Mouse (Mus musculus): ENCODE measurements around the gene Cdca5. TPM values are rescaled to one million over a fixed set of nuclear protein-coding genes. Genes with fewer than 3 reads are reported as not detected.

Cdca5 gene
- polyA plus RNA-seq, 1 experiment from 2014 or later: 29.9 TPM

DNA sequence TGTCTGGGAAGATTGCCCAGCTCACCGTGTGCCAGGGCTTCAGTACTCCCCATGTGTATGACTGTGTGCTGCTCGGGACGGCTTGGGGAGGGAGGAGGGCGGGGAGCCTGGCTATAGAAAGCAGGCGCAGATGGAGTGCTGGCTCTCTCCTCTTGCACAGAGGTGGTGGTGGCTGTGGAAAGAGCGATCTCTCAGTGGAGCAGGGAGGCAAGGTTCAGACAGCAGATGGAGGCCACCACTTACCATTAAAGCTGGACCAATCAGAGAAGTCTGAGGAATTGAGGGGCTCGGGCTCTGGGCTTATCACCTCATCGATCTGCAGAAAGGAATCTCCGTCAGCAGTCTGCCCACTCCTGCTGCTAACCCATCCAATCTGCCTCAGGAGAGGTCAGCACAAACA lies 2.6 kb upstream of the Cdca5 start, which contains the start of gene Gm28374:
Gm28374 (minus strand) TSS at position 101 of the 400 bp plus-strand sequence.
- H3K27me3 ChIP-seq (replicated peaks): no peaks in the 10 kb centered on the region
- H3K9ac ChIP-seq: no peak within 1 kb of the TSS
- no peak within 1 kb of the TSS for H3K4me3 ChIP-seq (replicated peaks)
- H3K4me1 ChIP-seq: peaks cover 16% of the 10 kb centered on the region
- no peak within 1 kb of the TSS for H3K27ac ChIP-seq
- WGBS: 86% methylated on average over 9 of the region's 9 CpGs
- H3K4me2 ChIP-seq: no peak within 1 kb of the TSS
- no peak for ATAC-seq (ENCODE audit: insufficient read depth, low FRiP score, low read depth)
- H3K9me3 ChIP-seq: no peaks in the 10 kb centered on the region
- H3K36me3 ChIP-seq: peaks cover 17% of the 10 kb centered on the region

DNA sequence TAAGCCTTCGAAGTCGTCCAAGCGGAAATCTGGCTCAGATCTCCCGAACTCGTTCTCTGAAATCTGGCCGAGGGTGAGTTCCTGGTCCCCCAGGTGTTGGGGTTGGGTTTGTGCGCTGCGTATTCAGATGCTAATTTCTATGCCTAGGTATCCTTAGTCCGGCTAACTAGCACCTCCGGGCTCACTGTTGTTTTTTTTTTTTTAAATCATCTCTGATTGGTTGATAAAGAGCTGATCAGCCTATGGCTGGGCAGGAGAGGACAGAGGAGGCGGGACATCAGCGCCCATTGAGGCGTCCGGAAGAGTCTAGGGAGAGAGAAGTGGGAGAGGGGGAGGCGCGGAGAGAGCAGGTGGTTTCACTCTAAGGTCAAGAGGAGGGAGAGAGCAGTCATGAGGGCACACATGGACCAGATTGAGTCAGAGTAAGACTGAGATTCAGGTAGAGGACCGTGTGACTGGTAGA lies 665 bp downstream of the Cdca5 start:
- Histone ChIP-seq H3K4me3 (replicated peaks) (peak overlapping the region; percentile 72), H3K4me1 (peaks cover 16% of the 10 kb centered on the region), H3K9me3 (no peaks in the 10 kb centered on the region), H3K36me3 (peaks cover 17% of the 10 kb centered on the region), H3K27me3 (replicated peaks) (no peaks in the 10 kb centered on the region), H3K9ac (peak overlapping the region; percentile 40; the same call in 1 of the 2 replicates), H3K27ac (peak overlapping the region; percentile 77), H3K4me2 (peak overlapping the region; percentile 78)
- ATAC-seq (ENCODE audit: insufficient read depth, low FRiP score, low read depth): peak; percentile 69
- 0% methylated on average over 17 of the region's 17 CpGs for WGBS

DNA sequence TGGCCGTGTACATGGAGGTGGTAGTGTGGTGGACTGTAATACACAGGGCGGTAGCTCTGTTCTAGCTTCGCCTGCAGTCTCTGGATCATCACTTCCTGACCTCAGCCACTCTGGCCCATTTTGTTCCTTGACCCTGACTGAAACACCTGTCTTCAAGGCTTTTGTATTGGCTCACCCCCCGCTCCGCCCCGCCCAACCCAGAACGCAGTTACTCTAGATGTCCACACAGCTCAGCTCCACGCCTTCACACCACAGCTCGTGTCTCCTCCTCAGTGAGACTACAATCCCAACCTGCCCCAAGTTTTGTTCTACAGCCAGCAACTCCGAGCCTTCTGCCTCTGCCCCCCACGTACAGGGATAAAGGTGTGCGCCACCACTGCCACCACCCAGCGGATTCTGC lies 4.1 kb downstream of the Cdca5 start:
- H3K9ac ChIP-seq: no peak overlapping the region
- H3K27me3 ChIP-seq (replicated peaks): no peaks in the 10 kb centered on the region
- H3K27ac ChIP-seq: no peak overlapping the region
- 91% methylated on average over 13 of the region's 13 CpGs for WGBS
- peaks cover 17% of the 10 kb centered on the region; the same call in 1 of the 2 replicates for H3K36me3 ChIP-seq
- no peak overlapping the region for H3K4me2 ChIP-seq
- H3K4me1 ChIP-seq: peaks cover 10% of the 10 kb centered on the region
- H3K4me3 ChIP-seq (replicated peaks): no peak overlapping the region
- ATAC-seq (ENCODE audit: insufficient read depth, low FRiP score, low read depth): no peak
- no peaks in the 10 kb centered on the region for H3K9me3 ChIP-seq

DNA sequence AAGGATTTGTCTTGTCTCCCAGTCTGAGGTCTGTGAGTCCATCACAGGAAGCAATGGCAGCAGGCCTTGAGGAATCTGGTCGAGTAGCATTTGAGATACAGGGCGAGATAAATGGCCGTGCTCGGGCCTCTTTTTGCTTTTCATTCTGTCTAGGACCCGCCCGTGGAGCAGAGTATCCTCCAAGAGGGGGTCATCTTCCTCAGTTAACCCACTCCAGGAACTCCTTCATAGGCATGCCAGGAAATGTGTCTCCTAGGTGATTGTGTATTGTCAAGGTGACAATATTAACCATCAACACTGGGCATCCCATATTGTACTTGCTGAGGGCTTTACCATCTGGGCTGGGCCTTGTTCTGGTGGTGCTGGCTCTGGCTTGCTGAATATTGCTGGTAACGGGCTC lies 9.3 kb downstream of the Cdca5 start, which contains the start of gene AC131692.1:
AC131692.1 (plus strand) TSS at position 301 of the 400 bp plus-strand sequence.
- no peak within 1 kb of the TSS for H3K27ac ChIP-seq
- no peak for ATAC-seq (ENCODE audit: insufficient read depth, low FRiP score, low read depth)
- H3K27me3 ChIP-seq (replicated peaks): no peaks in the 10 kb centered on the region
- no peak within 1 kb of the TSS for H3K4me2 ChIP-seq
- no peak within 1 kb of the TSS for H3K9ac ChIP-seq
- peaks cover 25% of the 10 kb centered on the region; the same call in 1 of the 2 replicates for H3K36me3 ChIP-seq
- no peaks in the 10 kb centered on the region for H3K4me1 ChIP-seq
- 87% methylated on average over 7 of the region's 7 CpGs for WGBS
- H3K4me3 ChIP-seq (replicated peaks): no peak within 1 kb of the TSS
- H3K9me3 ChIP-seq: no peaks in the 10 kb centered on the region

DNA sequence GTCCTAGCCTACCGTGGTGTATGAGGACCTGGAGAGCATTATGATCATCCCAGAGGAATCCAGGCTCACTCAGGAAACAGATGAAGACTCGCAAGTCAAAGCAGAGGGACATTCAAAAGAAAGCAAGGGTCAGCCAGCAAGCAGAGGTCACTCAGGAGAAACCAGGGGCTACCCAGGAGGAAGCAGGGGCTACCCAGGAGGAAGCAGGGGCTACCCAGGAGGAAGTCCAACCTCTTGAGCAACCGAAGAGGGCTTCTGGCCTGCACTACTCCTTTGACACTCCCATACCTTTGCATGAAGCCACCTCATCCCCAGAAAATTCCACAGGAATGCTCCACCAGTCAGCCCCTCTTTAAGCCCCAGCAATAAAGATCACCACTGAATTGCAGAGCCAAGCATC lies 13.1 kb downstream of the Cdca5 start:
- no peaks in the 10 kb centered on the region for H3K4me1 ChIP-seq
- no peak for ATAC-seq (ENCODE audit: insufficient read depth, low FRiP score, low read depth)
- H3K9ac ChIP-seq: no peak overlapping the region
- no peak overlapping the region for H3K27ac ChIP-seq
- WGBS: 88% methylated on average over 3 of the region's 3 CpGs
- no peak overlapping the region for H3K4me2 ChIP-seq
- H3K4me3 ChIP-seq (replicated peaks): no peak overlapping the region
- H3K27me3 ChIP-seq (replicated peaks): no peaks in the 10 kb centered on the region
- no peaks in the 10 kb centered on the region for H3K9me3 ChIP-seq
- H3K36me3 ChIP-seq: 0 out of 2 replicates have a peak, but pooled peaks cover 8% of the 10 kb centered on the region

DNA sequence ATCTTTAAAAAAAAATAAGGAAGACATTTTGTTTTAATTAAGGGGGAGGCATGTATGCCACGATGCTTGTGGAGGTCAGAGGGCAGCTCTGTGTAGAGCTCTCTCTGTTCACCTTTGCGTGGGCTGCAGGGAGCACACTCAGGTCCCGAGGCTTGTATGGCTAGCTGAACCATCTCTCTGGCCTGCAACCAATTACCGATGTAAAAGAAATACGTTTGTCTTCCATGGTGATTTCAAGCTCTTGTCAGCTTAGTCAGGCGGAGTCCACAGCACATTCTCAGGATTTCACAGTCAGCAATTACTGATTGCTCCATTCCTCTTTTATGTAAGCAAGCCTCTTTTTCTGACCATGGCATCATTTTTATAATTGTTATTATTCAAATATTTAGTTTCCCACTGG lies 16.4 kb downstream of the Cdca5 start:
- H3K4me2 ChIP-seq: no peak overlapping the region
- H3K9ac ChIP-seq: no peak overlapping the region
- no peaks in the 10 kb centered on the region for H3K36me3 ChIP-seq
- 64% methylated on average over 6 of the region's 6 CpGs for WGBS
- H3K4me1 ChIP-seq: no peaks in the 10 kb centered on the region
- H3K9me3 ChIP-seq: no peaks in the 10 kb centered on the region
- H3K27me3 ChIP-seq (replicated peaks): no peaks in the 10 kb centered on the region
- no peak for ATAC-seq (ENCODE audit: insufficient read depth, low FRiP score, low read depth)
- no peak overlapping the region for H3K27ac ChIP-seq
- H3K4me3 ChIP-seq (replicated peaks): no peak overlapping the region

DNA sequence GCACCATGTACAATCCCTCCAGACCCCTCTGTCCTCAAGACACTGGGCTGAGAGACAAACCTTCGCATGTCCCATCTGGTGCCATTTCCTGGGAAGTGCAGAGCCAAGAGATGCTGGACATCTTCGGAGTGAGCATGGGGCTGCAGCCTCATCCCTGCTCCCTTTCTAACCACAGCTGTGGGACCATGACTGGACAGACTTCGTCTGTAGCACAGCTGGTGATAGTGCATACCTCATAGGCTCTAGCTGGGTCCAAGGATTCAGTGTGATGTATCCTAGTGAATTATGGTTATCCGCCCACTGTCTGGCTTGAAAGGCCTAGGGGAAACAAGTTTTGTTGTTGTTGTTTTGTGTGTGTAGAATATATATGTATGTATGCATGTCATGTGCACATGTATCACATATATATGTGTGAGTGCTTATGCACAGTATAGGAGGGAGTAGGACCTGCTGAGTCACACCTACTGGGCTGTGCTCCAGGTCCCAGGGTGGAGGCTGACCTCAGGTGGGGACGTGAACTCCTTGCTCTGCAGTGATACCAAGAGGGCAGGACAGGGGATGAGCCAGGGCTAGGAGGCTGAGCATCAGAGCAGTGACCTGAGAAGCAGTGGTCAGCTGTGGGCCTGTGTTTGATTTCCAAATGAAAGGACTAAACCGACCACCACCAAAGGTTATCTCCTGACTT lies 17.5 kb downstream of the Cdca5 start:
- Histone ChIP-seq H3K27me3 (replicated peaks) (no peaks in the 10 kb centered on the region), H3K9ac (no peak overlapping the region), H3K27ac (no peak overlapping the region), H3K9me3 (no peaks in the 10 kb centered on the region), H3K4me3 (replicated peaks) (no peak overlapping the region), H3K4me1 (no peaks in the 10 kb centered on the region), H3K36me3 (no peaks in the 10 kb centered on the region), H3K4me2 (no peak overlapping the region)
- WGBS: 71% methylated on average over 6 of the region's 6 CpGs
- ATAC-seq (ENCODE audit: insufficient read depth, low FRiP score, low read depth): peak; percentile 63; the same call in 1 of the 2 replicates

DNA sequence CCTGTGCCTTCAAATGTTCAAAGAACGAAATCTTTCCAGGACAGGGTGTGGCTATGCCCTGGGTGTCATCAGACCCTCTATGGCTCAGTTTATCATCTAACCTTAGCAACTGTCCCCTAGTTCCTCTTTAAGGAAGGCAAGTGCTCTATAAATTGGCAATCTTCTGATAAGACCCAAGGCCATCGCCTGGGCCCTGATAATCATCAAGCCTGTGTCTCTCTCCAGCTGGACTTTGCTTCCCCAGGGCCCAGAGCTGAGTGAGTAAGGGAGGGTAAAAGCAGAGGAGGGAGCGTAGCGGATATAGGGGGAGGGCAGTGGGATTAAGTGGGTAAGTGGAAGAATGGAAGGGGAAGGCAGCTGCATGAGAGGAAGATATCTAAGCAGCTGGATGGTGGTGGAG lies 19.7 kb downstream of the Cdca5 start:
- no peak overlapping the region for H3K27ac ChIP-seq
- no peak for ATAC-seq (ENCODE audit: insufficient read depth, low FRiP score, low read depth)
- no peaks in the 10 kb centered on the region for H3K4me1 ChIP-seq
- no peaks in the 10 kb centered on the region for H3K9me3 ChIP-seq
- H3K4me3 ChIP-seq (replicated peaks): no peak overlapping the region
- WGBS: 65% methylated on average over 4 of the region's 4 CpGs
- H3K9ac ChIP-seq: no peak overlapping the region
- H3K36me3 ChIP-seq: no peaks in the 10 kb centered on the region
- H3K4me2 ChIP-seq: no peak overlapping the region
- no peaks in the 10 kb centered on the region for H3K27me3 ChIP-seq (replicated peaks)

DNA sequence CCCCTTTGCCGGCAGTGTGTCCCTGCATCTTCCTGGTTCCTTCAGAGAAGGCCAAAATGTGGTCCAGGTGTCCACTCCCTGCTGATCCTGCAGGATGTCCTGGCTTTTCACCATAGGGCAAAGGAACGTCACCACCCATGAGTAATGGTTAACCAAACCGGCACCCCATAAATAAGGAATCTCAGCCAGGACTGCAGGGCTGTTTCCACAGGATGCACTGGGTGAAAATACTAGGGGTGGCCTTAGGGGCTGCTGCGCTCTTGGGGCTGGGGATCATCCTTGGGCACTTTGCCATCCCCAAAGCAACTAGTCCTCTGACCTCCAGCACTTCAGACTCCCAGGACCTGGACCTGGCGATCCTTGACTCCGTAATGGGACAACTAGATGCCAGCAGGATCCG lies 20.8 kb downstream of the Cdca5 start, which contains the start of gene Naaladl1:
Naaladl1 (plus strand) TSS at position 197 of the 400 bp plus-strand sequence.
- ATAC-seq (ENCODE audit: insufficient read depth, low FRiP score, low read depth): no peak
- H3K27ac ChIP-seq: no peak within 1 kb of the TSS
- H3K36me3 ChIP-seq: no peaks in the 10 kb centered on the region
- H3K9me3 ChIP-seq: no peaks in the 10 kb centered on the region
- no peak within 1 kb of the TSS for H3K4me2 ChIP-seq
- H3K4me1 ChIP-seq: no peaks in the 10 kb centered on the region
- WGBS: 84% methylated on average over 7 of the region's 7 CpGs
- no peak within 1 kb of the TSS for H3K9ac ChIP-seq
- H3K4me3 ChIP-seq (replicated peaks): no peak within 1 kb of the TSS
- no peaks in the 10 kb centered on the region for H3K27me3 ChIP-seq (replicated peaks)

DNA sequence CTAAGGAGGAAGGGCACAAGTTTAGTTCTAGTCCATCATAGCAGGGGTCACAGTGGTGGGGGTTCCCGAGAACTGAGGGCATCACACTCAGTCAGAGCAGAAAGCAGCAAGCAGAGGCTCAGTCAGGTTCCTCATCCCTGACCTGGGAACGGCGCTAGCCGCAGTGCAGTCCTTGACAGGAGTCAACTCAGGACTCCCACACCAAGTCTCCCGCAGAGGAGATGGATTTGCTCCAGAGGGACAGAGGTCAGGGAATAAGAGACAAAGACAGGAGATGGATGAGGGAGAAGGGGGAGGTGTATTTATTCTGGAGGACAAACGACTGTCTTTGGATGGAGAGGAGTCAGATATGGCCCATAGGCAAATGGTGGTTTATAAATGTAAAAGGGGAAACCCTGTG lies 28.3 kb downstream of the Cdca5 start:
- Histone ChIP-seq H3K4me1 (peaks cover 15% of the 10 kb centered on the region), H3K9me3 (no peaks in the 10 kb centered on the region), H3K36me3 (peaks cover 27% of the 10 kb centered on the region), H3K27me3 (replicated peaks) (no peaks in the 10 kb centered on the region), H3K4me2 (no peak overlapping the region), H3K9ac (no peak overlapping the region), H3K27ac (no peak overlapping the region), H3K4me3 (replicated peaks) (no peak overlapping the region)
- ATAC-seq (ENCODE audit: insufficient read depth, low FRiP score, low read depth): no peak
- 42% methylated on average over 6 of the region's 6 CpGs for WGBS

DNA sequence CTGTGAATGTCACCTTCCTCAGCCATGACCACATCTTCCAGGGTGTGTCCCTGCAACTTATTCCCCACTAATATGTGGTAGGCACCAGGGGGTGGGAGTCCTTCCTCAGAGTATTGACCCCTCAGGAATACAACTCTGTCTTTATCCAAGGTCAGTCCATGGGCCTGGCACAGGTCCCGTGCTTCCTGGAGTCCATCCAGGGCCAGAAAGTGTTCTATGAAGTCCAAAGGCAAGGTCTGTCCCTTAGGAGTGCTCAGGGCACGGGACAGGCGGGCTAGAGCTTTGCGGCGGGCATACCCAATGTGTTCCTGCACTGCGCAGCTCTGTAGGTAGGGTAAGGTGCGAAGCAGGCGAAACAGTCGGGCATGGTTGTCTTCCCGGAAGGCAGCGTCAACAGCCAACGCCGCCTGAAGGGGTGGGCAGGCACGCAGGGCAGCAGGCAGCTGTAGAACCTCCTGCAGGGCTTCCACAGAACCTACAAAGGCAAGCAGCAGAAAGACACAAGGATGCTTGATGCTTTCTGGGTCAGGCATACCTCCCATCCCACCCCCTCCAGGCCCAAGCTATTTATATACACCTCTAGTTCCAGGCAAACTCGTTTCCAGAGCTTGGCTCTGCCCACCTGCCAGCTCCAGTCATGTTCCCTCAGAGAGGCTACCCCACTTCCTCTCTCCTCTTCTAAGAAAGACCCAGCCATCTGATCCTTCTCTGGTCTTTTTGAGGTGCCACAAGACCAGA lies 31.5 kb downstream of the Cdca5 start:
- Histone ChIP-seq H3K9me3 (no peaks in the 10 kb centered on the region), H3K4me2 (peak overlapping the region; percentile 80; the same call in 1 of the 2 replicates), H3K9ac (no peak overlapping the region), H3K4me1 (peaks cover 21% of the 10 kb centered on the region), H3K27me3 (replicated peaks) (no peaks in the 10 kb centered on the region), H3K4me3 (replicated peaks) (no peak overlapping the region), H3K27ac (no peak overlapping the region), H3K36me3 (peaks cover 27% of the 10 kb centered on the region)
- no peak for ATAC-seq (ENCODE audit: insufficient read depth, low FRiP score, low read depth)
- 89% methylated on average over 15 of the region's 15 CpGs for whole genome bisulfite sequencing
